Mouse (Mus musculus): ENCODE measurements around the gene Olfr187. TPM values are rescaled to one million over a fixed set of nuclear protein-coding genes. Genes with fewer than 3 reads are reported as not detected.
"Not testable (repeated sequence)": the region's sequence is repeated elsewhere in the genome, so short reads cannot be mapped to it uniquely, and the experiment has no call there.

The Olfr187 gene
- not detected in 2 replicates for polyA plus RNA-seq (2012; rRNA removed)

- no peak within 1 kb of the TSS for H3K27ac ChIP-seq (ENCODE audit: insufficient read depth, low read length)
- H3K4me1 ChIP-seq (ENCODE audit: control insufficient read depth, insufficient read depth, low read length) = no peaks in the 10 kb centered on the region
- 90% methylated on average over 7 of the region's 7 CpGs for WGBS
- H3K27me3 ChIP-seq (ENCODE audit: control insufficient read depth, insufficient read depth, low read length) = no peaks in the 10 kb centered on the region
- TF ChIP-seq POLR2A (IDR thresholded peaks at IDR 0.05; ENCODE audit: borderline replicate concordance, insufficient read depth, low read length) = no peak
- no peak for TF ChIP-seq CTCF (IDR thresholded peaks at IDR 0.05; ENCODE audit: borderline replicate concordance, insufficient read depth, low read depth, low read length)
- no peak for DNase-seq
- no peak within 1 kb of the TSS for H3K4me3 ChIP-seq (replicated peaks; ENCODE audit: insufficient read depth, low read depth, low read length)
These were observed at the start of gene Olfr187 for GRCm38 (mm10) chr16:59039710-59040109. Olfr187 (minus strand) TSS chr16:59039767.

GRCm38 (mm10) chr16:59081113-59081512, 41.5 kb upstream of the Olfr187 start:
- H3K27ac ChIP-seq (ENCODE audit: insufficient read depth, low read length); H3K4me3 ChIP-seq (replicated peaks; ENCODE audit: insufficient read depth, low read depth, low read length); DNase-seq; H3K27me3 ChIP-seq (ENCODE audit: control insufficient read depth, insufficient read depth, low read length); H3K4me1 ChIP-seq (ENCODE audit: control insufficient read depth, insufficient read depth, low read length): not testable (repeated sequence)
- 77% methylated on average over 2 of the region's 2 CpGs for WGBS

- Histone ChIP-seq H3K27ac (ENCODE audit: insufficient read depth, low read length) (no peak within 1 kb of the TSS), H3K27me3 (ENCODE audit: control insufficient read depth, insufficient read depth, low read length) (no peaks in the 10 kb centered on the region), H3K4me3 (replicated peaks; ENCODE audit: insufficient read depth, low read depth, low read length) (no peak within 1 kb of the TSS), H3K4me1 (ENCODE audit: control insufficient read depth, insufficient read depth, low read length) (no peaks in the 10 kb centered on the region)
- DNase-seq = no peak
- 87% methylated on average over 5 of the region's 5 CpGs for WGBS
- TF ChIP-seq POLR2A (IDR thresholded peaks at IDR 0.05; ENCODE audit: borderline replicate concordance, insufficient read depth, low read length) = no peak
- TF ChIP-seq CTCF (IDR thresholded peaks at IDR 0.05; ENCODE audit: borderline replicate concordance, insufficient read depth, low read depth, low read length) = no peak
These were observed 38.3 kb upstream of the Olfr187 start, which contains the start of gene Olfr190 for GRCm38 (mm10) chr16:59077905-59078304. Olfr190 (minus strand) TSS chr16:59078005.

DNA sequence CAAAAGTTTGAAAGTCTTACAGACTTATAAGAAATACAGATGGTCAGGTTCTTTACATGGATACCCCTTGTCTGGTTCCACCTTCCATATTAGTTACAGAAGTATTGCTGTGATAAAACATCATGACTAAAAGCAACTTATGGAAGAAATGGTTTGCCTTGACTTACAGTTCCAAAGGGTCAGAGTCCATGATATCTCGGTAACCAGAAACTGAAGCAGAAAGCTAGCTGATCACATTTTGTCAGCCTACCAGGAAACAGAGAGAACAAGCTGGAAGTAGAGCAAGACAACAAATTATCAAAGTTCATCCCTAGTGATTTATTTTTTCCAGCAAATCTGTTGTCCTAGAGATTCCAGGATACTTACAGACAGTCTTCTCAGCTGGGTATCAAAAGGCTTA, 34.0 kb upstream of the Olfr187 start:
- Histone ChIP-seq H3K27me3 (ENCODE audit: control insufficient read depth, insufficient read depth, low read length) (no peaks in the 10 kb centered on the region), H3K4me1 (ENCODE audit: control insufficient read depth, insufficient read depth, low read length) (no peaks in the 10 kb centered on the region), H3K4me3 (replicated peaks; ENCODE audit: insufficient read depth, low read depth, low read length) (no peak overlapping the region), H3K27ac (ENCODE audit: insufficient read depth, low read length) (no peak overlapping the region)
- no peak for DNase-seq
- WGBS = 87% methylated on average over 1 of the region's 1 CpGs
- TF ChIP-seq POLR2A (IDR thresholded peaks at IDR 0.05; ENCODE audit: borderline replicate concordance, insufficient read depth, low read length) = no peak
- TF ChIP-seq CTCF (IDR thresholded peaks at IDR 0.05; ENCODE audit: borderline replicate concordance, insufficient read depth, low read depth, low read length) = no peak

- DNase-seq = no peak
- TF ChIP-seq POLR2A (IDR thresholded peaks at IDR 0.05; ENCODE audit: borderline replicate concordance, insufficient read depth, low read length) (no peak), CTCF (IDR thresholded peaks at IDR 0.05; ENCODE audit: borderline replicate concordance, insufficient read depth, low read depth, low read length) (no peak)
- no peak overlapping the region for H3K4me3 ChIP-seq (replicated peaks; ENCODE audit: insufficient read depth, low read depth, low read length)
- H3K4me1 ChIP-seq (ENCODE audit: control insufficient read depth, insufficient read depth, low read length) = no peaks in the 10 kb centered on the region
- no peaks in the 10 kb centered on the region for H3K27me3 ChIP-seq (ENCODE audit: control insufficient read depth, insufficient read depth, low read length)
- H3K27ac ChIP-seq (ENCODE audit: insufficient read depth, low read length) = no peak overlapping the region
These were observed 32.2 kb upstream of the Olfr187 start for GRCm38 (mm10) chr16:59071755-59072154.

DNA sequence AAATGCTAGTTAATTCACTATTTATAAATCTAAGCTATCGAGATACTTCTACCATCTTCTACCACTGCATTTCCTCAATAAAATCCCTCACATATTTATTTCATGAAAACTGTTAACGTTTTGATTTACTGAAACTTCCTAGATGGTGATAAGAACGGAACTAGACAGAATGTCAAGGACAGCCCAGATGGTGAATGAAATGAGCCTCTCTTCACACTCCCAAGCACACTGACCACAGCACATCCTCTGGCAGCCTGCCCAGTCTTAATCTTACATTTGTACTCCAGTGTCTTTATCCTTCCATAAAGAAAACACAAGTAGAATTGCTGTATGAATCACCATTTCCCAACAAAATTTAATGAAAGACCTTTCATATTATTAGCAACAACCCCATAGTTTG, 22.8 kb upstream of the Olfr187 start:
- WGBS = 23% methylated on average over 3 of the region's 3 CpGs
- DNase-seq; H3K4me3 ChIP-seq (replicated peaks; ENCODE audit: insufficient read depth, low read depth, low read length); H3K27me3 ChIP-seq (ENCODE audit: control insufficient read depth, insufficient read depth, low read length); H3K27ac ChIP-seq (ENCODE audit: insufficient read depth, low read length); H3K4me1 ChIP-seq (ENCODE audit: control insufficient read depth, insufficient read depth, low read length): not testable (repeated sequence)

- H3K4me3 ChIP-seq (replicated peaks; ENCODE audit: insufficient read depth, low read depth, low read length); H3K4me1 ChIP-seq (ENCODE audit: control insufficient read depth, insufficient read depth, low read length); H3K27ac ChIP-seq (ENCODE audit: insufficient read depth, low read length); H3K27me3 ChIP-seq (ENCODE audit: control insufficient read depth, insufficient read depth, low read length); DNase-seq: not testable (repeated sequence)
- 99% methylated on average over 2 of the region's 2 CpGs for WGBS
These were observed 9.7 kb upstream of the Olfr187 start for GRCm38 (mm10) chr16:59049286-59049685.

DNA sequence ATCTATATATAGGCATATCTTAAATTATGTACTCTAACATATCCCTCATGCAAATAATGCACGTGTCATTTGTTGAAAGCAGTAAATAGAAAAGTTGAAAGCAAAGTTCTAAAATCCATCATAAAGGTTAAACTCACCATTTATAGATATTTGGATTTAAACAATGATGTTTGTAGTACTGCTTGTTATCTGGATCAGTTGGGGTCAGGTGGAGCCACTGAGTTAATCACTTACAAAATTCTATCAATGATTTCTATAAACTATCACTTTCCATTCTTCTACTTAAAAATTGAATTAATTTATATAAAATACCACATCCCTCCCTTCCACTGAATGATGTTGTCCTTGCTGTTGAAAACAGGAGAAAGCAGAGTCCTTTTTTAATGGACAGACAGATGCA, 9.3 kb upstream of the Olfr187 start:
- no peak for DNase-seq
- Histone ChIP-seq H3K4me1 (ENCODE audit: control insufficient read depth, insufficient read depth, low read length) (no peaks in the 10 kb centered on the region), H3K27ac (ENCODE audit: insufficient read depth, low read length) (no peak overlapping the region), H3K27me3 (ENCODE audit: control insufficient read depth, insufficient read depth, low read length) (no peaks in the 10 kb centered on the region), H3K4me3 (replicated peaks; ENCODE audit: insufficient read depth, low read depth, low read length) (no peak overlapping the region)
- TF ChIP-seq CTCF (IDR thresholded peaks at IDR 0.05; ENCODE audit: borderline replicate concordance, insufficient read depth, low read depth, low read length) (no peak), POLR2A (IDR thresholded peaks at IDR 0.05; ENCODE audit: borderline replicate concordance, insufficient read depth, low read length) (no peak)
- 77% methylated on average over 1 of the region's 1 CpGs for WGBS

DNA sequence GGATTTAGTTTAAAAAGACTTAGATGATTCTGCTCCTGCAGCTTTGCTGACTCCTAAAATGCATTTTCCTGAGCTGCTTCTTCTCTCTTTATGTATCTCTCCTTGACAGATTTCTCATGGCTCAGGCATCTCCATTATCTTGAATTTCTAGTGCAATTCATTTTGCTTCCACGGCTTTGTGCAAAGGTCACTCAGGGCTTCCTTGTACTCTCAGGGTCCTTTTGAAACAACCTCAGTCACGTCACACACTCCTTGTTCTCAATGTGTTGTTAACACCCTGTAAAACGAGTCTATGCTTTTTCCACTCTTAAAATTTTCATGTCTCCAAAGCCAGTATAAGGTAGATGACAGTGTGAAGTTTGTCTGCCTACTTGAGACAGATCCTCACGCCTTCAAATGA, 8.0 kb upstream of the Olfr187 start:
- no peak for DNase-seq
- TF ChIP-seq CTCF (IDR thresholded peaks at IDR 0.05; ENCODE audit: borderline replicate concordance, insufficient read depth, low read depth, low read length) (no peak), POLR2A (IDR thresholded peaks at IDR 0.05; ENCODE audit: borderline replicate concordance, insufficient read depth, low read length) (no peak)
- Histone ChIP-seq H3K27ac (ENCODE audit: insufficient read depth, low read length) (no peak overlapping the region), H3K4me1 (ENCODE audit: control insufficient read depth, insufficient read depth, low read length) (no peaks in the 10 kb centered on the region), H3K27me3 (ENCODE audit: control insufficient read depth, insufficient read depth, low read length) (no peaks in the 10 kb centered on the region), H3K4me3 (replicated peaks; ENCODE audit: insufficient read depth, low read depth, low read length) (no peak overlapping the region)
- 52% methylated on average over 4 of the region's 4 CpGs for whole genome bisulfite sequencing

Measured in cerebellum, adult 2 months (tissue).